Mouse (Mus musculus) kidney, adult 9 months (tissue): ENCODE measurements around the gene Castor1.

Source experiments
- DNase-seq: peaks from one replicate; pipeline ENCODE4 v3.0.0; 2022

Gene Castor1

GRCm38 (mm10) chr11:4235665-4236545 lies 17.9 kb downstream of the Castor1 start, which contains the start of gene Osm:
Osm (plus strand) TSS chr11:4236420.
- DNase-seq: no peak

GRCm38 (mm10) chr11:4236546-4237067 lies 18.6 kb downstream of the Castor1 start:
- DNase-seq: no peak

- no peak for DNase-seq
Observed at GRCm38 (mm10) chr11:4237389-4237912, 19.4 kb downstream of the Castor1 start.

DNA sequence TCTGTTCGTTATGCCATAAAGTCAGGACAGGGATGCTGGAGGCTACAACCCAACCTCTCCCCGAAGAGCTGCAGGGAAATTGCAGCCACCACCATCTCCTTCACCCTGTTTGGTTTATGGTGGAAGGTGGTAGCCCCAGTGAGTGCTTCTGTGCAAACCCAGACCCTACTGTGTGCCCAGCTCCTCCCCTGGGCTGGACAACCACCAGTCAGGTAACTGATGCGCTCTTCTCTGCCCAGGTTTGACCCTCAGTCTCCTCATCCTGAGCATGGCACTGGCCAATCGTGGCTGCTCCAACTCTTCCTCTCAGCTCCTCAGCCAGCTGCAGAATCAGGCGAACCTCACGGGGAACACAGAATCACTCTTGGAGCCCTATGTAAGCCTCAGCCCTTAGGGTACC lies 20.1 kb downstream of the Castor1 start:
- no peak for DNase-seq

- DNase-seq: no peak
Observed at GRCm38 (mm10) chr11:4239691-4240090, 21.7 kb downstream of the Castor1 start.

GRCm38 (mm10) chr11:4240151-4240550 lies 22.1 kb downstream of the Castor1 start:
- DNase-seq: no peak

DNA sequence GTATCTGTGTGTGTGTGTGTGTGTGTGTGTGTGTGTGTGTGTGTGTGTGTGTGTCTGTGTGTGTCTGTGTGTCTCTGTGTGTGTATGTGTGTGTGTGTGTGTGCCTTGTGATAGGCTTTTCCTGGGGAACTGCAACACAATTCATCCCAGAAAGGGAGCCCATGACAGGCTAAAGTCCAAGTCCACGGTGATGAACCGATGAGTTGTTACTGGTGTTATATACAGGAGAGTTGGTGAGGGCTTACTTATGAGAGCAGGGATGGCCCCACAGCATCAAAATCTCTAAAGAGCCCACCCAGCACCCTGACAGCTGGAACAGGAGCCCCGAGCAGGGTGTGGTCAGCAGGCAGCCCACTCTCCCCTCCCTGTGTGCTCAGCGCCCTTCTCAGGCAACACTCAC lies 23.2 kb downstream of the Castor1 start:
- no peak for DNase-seq

DNA sequence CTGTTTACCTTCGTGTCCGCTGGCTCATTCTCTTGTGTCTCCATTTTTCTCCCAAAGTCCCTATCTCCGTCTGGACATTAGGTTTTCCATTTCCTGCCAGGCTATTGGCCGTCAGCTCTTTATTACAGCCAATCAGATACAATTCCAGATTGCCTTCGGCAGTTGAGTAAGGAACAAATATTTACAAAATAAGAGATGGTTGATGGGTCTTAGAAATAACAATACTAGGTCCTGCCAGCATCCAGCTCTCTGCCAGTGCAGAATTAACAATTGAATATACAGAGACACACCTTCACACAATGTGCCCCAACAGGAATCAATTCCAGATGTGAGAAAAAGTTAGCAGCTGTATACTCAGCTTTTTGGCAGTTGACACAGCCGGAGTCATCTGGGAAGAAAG lies 28.1 kb downstream of the Castor1 start:
- no peak for DNase-seq

- no peak for DNase-seq
Observed at GRCm38 (mm10) chr11:4246623-4247022, 28.6 kb downstream of the Castor1 start.

- no peak for DNase-seq
Observed at GRCm38 (mm10) chr11:4247201-4247959, 29.4 kb downstream of the Castor1 start.

DNA sequence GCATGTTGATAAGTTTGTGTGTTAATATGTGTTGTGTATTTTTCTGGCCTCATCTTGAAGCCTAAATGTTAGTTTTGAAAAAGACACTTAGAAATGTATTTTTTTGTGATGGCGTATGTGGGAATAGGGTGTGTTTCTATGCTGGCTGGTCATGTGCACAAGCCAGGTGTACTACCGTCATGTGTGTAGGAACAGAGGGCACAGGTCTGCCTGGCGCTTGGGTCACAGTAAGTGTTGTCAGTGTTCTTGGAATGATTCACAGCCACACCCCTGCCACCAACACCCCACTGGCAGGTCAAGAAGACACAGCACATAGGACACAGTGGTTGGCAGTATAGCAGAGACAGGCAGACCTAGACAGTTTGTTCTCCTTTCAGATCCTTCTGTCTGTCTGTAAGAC lies 31.1 kb downstream of the Castor1 start:
- DNase-seq: no peak

GRCm38 (mm10) chr11:4250290-4250689 lies 32.3 kb downstream of the Castor1 start:
- no peak for DNase-seq

GRCm38 (mm10) chr11:4251376-4251775 lies 33.4 kb downstream of the Castor1 start:
- DNase-seq: no peak

GRCm38 (mm10) chr11:4252886-4253285 lies 34.9 kb downstream of the Castor1 start:
- no peak for DNase-seq

- DNase-seq: peak; percentile 50
Observed at GRCm38 (mm10) chr11:4256846-4257607, 39.0 kb downstream of the Castor1 start, which contains the start of gene Lif. Lif (plus strand) TSS chr11:4257557.

- DNase-seq: peak; percentile 89
Observed at GRCm38 (mm10) chr11:4257756-4258155, 39.7 kb downstream of the Castor1 start.

DNA sequence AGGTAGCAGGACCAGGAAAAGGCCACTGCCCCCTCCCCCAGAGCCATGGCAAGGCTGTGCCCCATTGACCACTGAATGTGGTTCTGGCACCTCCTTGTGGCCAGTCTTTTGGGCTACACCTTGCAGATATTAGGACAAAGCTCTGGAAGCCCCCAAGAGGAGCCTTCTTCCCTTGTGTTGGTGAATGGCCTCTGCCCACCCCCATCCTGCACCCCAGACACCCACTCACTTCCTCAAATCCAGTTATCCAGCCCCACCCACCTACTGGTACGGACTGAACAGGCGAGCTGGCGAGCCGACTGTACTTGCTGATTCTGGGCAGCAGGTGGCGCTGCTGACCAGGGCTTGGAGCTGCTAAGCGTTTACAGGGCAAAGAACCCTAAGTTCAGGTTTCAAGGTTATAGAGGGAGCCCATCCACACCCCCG lies 40.6 kb downstream of the Castor1 start:
- peak; percentile 85 for DNase-seq

- peak; percentile 58 for DNase-seq
Observed at GRCm38 (mm10) chr11:4260463-4261187, 42.6 kb downstream of the Castor1 start.

DNA sequence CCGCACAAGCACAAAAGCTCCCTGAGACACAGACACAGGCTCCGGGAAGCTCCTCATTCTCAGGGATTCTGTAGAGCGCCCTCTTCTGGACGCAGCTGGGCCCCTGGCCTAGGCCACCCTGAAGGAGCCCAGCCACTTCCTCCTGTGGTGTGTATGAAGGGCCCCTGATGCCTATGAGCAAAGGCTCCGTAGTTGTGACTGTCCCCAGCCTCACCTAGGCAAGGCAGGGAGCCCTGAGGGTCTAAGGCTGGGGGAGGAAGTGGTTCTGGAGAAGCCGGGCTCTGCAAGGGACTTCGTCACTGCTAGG lies 43.1 kb downstream of the Castor1 start:
- DNase-seq: peak; percentile 64

DNA sequence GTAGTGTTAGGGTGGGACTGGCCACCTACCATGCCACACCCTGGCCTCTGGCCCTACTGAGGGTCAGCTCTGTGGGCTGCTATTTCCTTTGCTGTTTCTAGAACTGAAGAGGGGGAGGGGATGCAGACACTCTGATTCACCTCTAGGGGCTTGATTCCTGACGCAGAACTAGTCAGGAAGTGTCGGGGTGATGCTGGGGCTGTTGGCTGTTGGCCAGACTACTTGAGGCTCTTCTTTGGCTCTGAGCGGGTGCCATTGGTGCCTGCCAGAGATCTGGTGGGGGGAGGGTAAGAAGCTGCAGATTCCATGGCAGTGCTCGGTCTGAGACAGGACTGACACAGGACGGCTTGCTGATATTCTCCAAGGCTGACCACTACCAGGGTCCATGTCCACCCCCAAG lies 43.9 kb downstream of the Castor1 start:
- DNase-seq: peak; percentile 40

- no peak for DNase-seq
Observed at GRCm38 (mm10) chr11:4262847-4263246, 44.8 kb downstream of the Castor1 start.

- DNase-seq: peak; percentile 74
Observed at GRCm38 (mm10) chr11:4263296-4263695, 45.3 kb downstream of the Castor1 start.
